Mouse (Mus musculus) heart, adult 2 months (tissue): Measurements from ENCODE around the gene C7. TPM values are rescaled to one million over a fixed set of nuclear protein-coding genes. Genes with fewer than 3 reads are reported as not detected.
A peak's percentile ranks its signal among the peaks of the same experiment; 100 is the strongest.

Experiments
- DNase-seq, 2 experiments: peaks; one replicate each; pipeline ENCODE4 v3.0.0; 2021
- H3K27ac ChIP-seq: fragments of 200-600 bp; 2 replicates; pipeline ENCODE4 v1.8.1; 2022
- H3K27me3 ChIP-seq: fragments of 200-500 bp; 2 replicates; pipeline ENCODE4 v1.6.1; 2012; ENCODE audit warnings: mild to moderate bottlenecking, low read length, inconsistent platforms, mixed read lengths; ENCODE audit not compliant: control insufficient read depth, insufficient read depth
- H3K36me3 ChIP-seq: fragments of 200-500 bp; 2 replicates; pipeline ENCODE4 v1.6.1; 2012; ENCODE audit warnings: low read length, inconsistent platforms; ENCODE audit not compliant: control insufficient read depth, insufficient read depth
- H3K4me1 ChIP-seq: fragments of 200-500 bp; 2 replicates; pipeline ENCODE4 v1.6.1; 2011; ENCODE audit warnings: low read length; ENCODE audit not compliant: control insufficient read depth, insufficient read depth
- H3K4me3 ChIP-seq: fragments of 200-600 bp; 2 replicates; pipeline ENCODE4 v1.8.1; 2022
- H3K79me2 ChIP-seq: fragments of 200-500 bp; replicated peaks from 2 replicates; pipeline ENCODE4 v1.6.1; 2012; ENCODE audit warnings: mild to moderate bottlenecking, inconsistent platforms, low read length, moderate library complexity, mixed read lengths; ENCODE audit not compliant: control insufficient read depth, insufficient read depth
- H3K9ac ChIP-seq: fragments of 200-500 bp; 2 replicates; pipeline ENCODE4 v1.6.1; 2012; ENCODE audit warnings: low read depth, mild to moderate bottlenecking, control low read depth, inconsistent platforms, low read length, mixed read lengths
- CTCF ChIP-seq: fragments of 200-600 bp; IDR thresholded peaks from 2 replicates; pipeline ENCODE4 v1.8.1; 2022; ENCODE audit warnings: antibody characterized with exemption, mild to moderate bottlenecking, moderate library complexity
- EP300 ChIP-seq: fragments of 200-500 bp; IDR thresholded peaks from 2 replicates; pipeline ENCODE4 v1.6.1; 2011; ENCODE audit warnings: low read depth, low read length, control low read depth; ENCODE audit not compliant: insufficient read depth
- POLR2A ChIP-seq: fragments of 200-500 bp; IDR thresholded peaks from 2 replicates; pipeline ENCODE4 v1.6.1; 2011; ENCODE audit warnings: mild to moderate bottlenecking, low read depth, low read length, control low read depth; ENCODE audit not compliant: insufficient read depth
- WGBS: fragments of 180-500 bp; shearing (Covaris S2); methylation state at CpG from one replicate; pipeline ENCODE4 v1.1.7; 2018; 5-methylcytosine and 5-hydroxymethylcytosine counted together
- intact Hi-C: fragments of 180-260 bp; cut with DNase I; formaldehyde crosslinking; loops from one replicate; pipeline ENCODE4 v1.15.1; 2025
- polyA plus RNA-seq: library from polyadenylated mRNA; depleted of rRNA; stranded (reverse); fragments of >200 nt; gene quantifications from 2 replicates; pipeline ENCODE4 v1.2.3, GENCODE M21; 2012; rRNA removed
- total RNA-seq, 2 experiments: library from RNA; stranded (reverse); gene quantifications; 2 replicates each; pipeline ENCODE4 v1.2.3; 2021

Gene C7
- total and polyA plus RNA-seq, 3 experiments: 1.8 to 5.7 (median 4.1) TPM

DNA sequence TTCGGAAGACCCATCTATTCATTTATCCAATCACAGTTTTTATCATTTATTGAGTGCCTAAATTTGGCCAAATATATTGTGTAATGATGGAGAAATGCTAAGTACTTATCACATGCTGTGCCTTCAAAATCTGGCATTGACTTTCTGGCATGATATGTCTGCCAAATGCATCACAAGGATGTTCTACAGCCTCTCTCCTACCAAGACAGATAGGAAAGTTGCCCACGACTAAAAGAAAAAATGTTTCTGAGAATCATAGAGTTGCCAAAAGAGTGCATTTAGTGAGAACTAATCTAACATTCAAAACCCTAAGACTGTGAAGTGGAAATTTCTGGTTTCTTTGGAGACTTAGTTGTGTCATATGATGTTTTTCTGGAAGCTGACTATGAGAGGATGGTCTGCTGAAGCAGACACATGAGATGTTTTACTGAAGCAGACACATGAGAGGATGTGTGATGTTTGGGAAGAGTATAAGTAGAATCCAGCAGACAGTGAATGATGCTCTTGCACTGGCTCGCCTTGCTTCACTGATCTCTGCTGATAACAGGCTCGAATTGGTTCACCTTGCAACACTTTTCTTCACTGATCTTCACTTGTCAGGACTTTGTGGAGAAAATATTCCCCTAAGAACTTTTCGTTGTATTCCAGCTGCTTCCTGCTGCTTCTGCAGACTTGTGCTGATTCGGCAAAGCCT, 59.9 kb downstream of the C7 start:
- Histone ChIP-seq H3K27me3 (no peaks in the 10 kb centered on the region), H3K36me3 (no peaks in the 10 kb centered on the region), H3K27ac (no peak overlapping the region), H3K4me1 (no peaks in the 10 kb centered on the region; the same call in 1 of the 2 replicates), H3K4me3 (no peak overlapping the region), H3K79me2 (no peaks in the 10 kb centered on the region), H3K9ac (no peak overlapping the region)
- 59% methylated on average over 6 of the region's 6 CpGs for WGBS
- DNase-seq: no peak
- intact Hi-C loops: no loop called here
- TF ChIP-seq POLR2A (no peak), CTCF (no peak), EP300 (no peak)

GRCm38 (mm10) chr15:5002903-5003302, 60.6 kb downstream of the C7 start:
- no peaks in the 10 kb centered on the region; the same call in 1 of the 2 replicates for H3K4me1 ChIP-seq
- H3K79me2 ChIP-seq: no peaks in the 10 kb centered on the region
- TF ChIP-seq POLR2A: no peak
- TF ChIP-seq EP300: no peak
- no peak for TF ChIP-seq CTCF
- DNase-seq: no peak
- H3K27me3 ChIP-seq: no peaks in the 10 kb centered on the region
- no peak overlapping the region for H3K9ac ChIP-seq
- no peaks in the 10 kb centered on the region for H3K36me3 ChIP-seq
- intact Hi-C loops: no loop called here
- no peak overlapping the region for H3K27ac ChIP-seq
- WGBS: 31% methylated on average over 2 of the region's 2 CpGs
- no peak overlapping the region for H3K4me3 ChIP-seq

- Histone ChIP-seq H3K9ac (no peak overlapping the region), H3K27ac (no peak overlapping the region), H3K4me3 (no peak overlapping the region), H3K4me1 (no peaks in the 10 kb centered on the region), H3K79me2 (no peaks in the 10 kb centered on the region), H3K27me3 (no peaks in the 10 kb centered on the region), H3K36me3 (no peaks in the 10 kb centered on the region)
- intact Hi-C loops: no loop called here
- WGBS: 88% methylated on average over 1 of the region's 1 CpGs
- TF ChIP-seq EP300: no peak
- TF ChIP-seq POLR2A: no peak
- no peak for TF ChIP-seq CTCF
- DNase-seq: peak in 1 of 2 experiments; percentile 19
Observed at GRCm38 (mm10) chr15:4973355-4973754, 90.2 kb downstream of the C7 start.

Other genes starting within 250 kb of the C7 start
- not detected for gene Mroh2b, start 165.0 kb downstream of the C7 start, total RNA-seq
- 0.14 and 0.26 TPM in 2 replicates for gene Mroh2b, start 165.0 kb downstream of the C7 start, polyA plus RNA-seq
- gene Card6, start 44.8 kb upstream of the C7 start, total RNA-seq: 1 to 10 TPM; 6.5 to 8.3 TPM
- 2.4 and 2.9 TPM in 2 replicates for gene Card6, start 44.8 kb upstream of the C7 start, polyA plus RNA-seq
- gene Rpl37, start 52.9 kb upstream of the C7 start, total RNA-seq: 100 to 1,000 TPM; 186 to 228 TPM
- 382 and 405 TPM in 2 replicates for gene Rpl37, start 52.9 kb upstream of the C7 start, polyA plus RNA-seq
- gene Prkaa1, start 80.1 kb upstream of the C7 start, total RNA-seq: 10 to 100 TPM; 12.6 to 13.9 TPM
- 4.6 and 8.9 TPM in 2 replicates for gene Prkaa1, start 80.1 kb upstream of the C7 start, polyA plus RNA-seq
- gene Ttc33, start 121.8 kb upstream of the C7 start, total RNA-seq: 10 to 100 TPM; 37.5 to 45.2 TPM
- gene Ttc33, start 121.8 kb upstream of the C7 start, polyA plus RNA-seq: 10.4 and 18.7 TPM in 2 replicates
- 1 to 10 TPM; 1.8 to 2.8 TPM for gene Ptger4, start 180.4 kb upstream of the C7 start, total RNA-seq
- 2.9 and 4.4 TPM in 2 replicates for gene Ptger4, start 180.4 kb upstream of the C7 start, polyA plus RNA-seq